Mouse (Mus musculus) midbrain, embryonic 16.5 days (tissue): ENCODE results near the gene Setd1a. TPM values are rescaled to one million over a fixed set of nuclear protein-coding genes. Genes with fewer than 3 reads are reported as not detected.
"Not testable (repeated sequence)": the region's sequence is repeated elsewhere in the genome, so short reads cannot be mapped to it uniquely, and the experiment has no call there.

Experiments used
- ATAC-seq: fragments of 200-750 bp; cut with Nextera tagmentation; 2 replicates; pipeline ENCODE4 v1.8.0; 2017; ENCODE audit warnings: moderate TSS enrichment
- H3K27ac ChIP-seq: fragments of 300-500 bp; sonication (generic); 2 replicates; pipeline ENCODE4 v1.5.1; 2014; ENCODE audit warnings: mild to moderate bottlenecking, low read length, mixed read lengths
- H3K27me3 ChIP-seq: fragments of 300-500 bp; sonication (generic); 2 replicates; pipeline ENCODE4 v1.6.1; 2014; ENCODE audit warnings: low read depth, low read length, mixed read lengths; ENCODE audit not compliant: control insufficient read depth, insufficient read depth
- H3K36me3 ChIP-seq: fragments of 300-500 bp; sonication (generic); 2 replicates; pipeline ENCODE4 v1.6.1; 2014; ENCODE audit warnings: mild to moderate bottlenecking, low read length, moderate library complexity, mixed read lengths; ENCODE audit not compliant: control insufficient read depth, insufficient read depth
- H3K4me1 ChIP-seq: fragments of 300-500 bp; sonication (generic); 2 replicates; pipeline ENCODE4 v1.6.1; 2014; ENCODE audit warnings: mild to moderate bottlenecking, low read length, mixed read lengths; ENCODE audit not compliant: control insufficient read depth, insufficient read depth
- H3K4me2 ChIP-seq: fragments of 300-500 bp; sonication (generic); 2 replicates; pipeline ENCODE4 v1.6.1; 2014; ENCODE audit warnings: mild to moderate bottlenecking, low read length, mixed read lengths
- H3K4me3 ChIP-seq: fragments of 300-500 bp; sonication (generic); 2 replicates; pipeline ENCODE4 v1.5.1; 2014; ENCODE audit warnings: low read depth, mild to moderate bottlenecking, low read length, moderate library complexity, mixed read lengths
- H3K9ac ChIP-seq: fragments of 300-500 bp; sonication (generic); 2 replicates; pipeline ENCODE4 v1.6.1; 2014; ENCODE audit warnings: low read depth, low read length, mixed read lengths
- H3K9me3 ChIP-seq: fragments of 300-500 bp; sonication (generic); replicated peaks from 2 replicates; pipeline ENCODE4 v1.6.1; 2014; ENCODE audit warnings: mild to moderate bottlenecking, low read length, mixed read lengths; ENCODE audit not compliant: control insufficient read depth, poor library complexity, severe bottlenecking
- WGBS: fragments of 180-500 bp; shearing (Covaris S2); extraction: QIAGEN DNeasy Blood & Tissue Kit; methylation state at CpG from one replicate; pipeline ENCODE4 v1.1.7; 2014; 5-methylcytosine and 5-hydroxymethylcytosine counted together
- polyA plus RNA-seq: library from polyadenylated mRNA; unstranded; fragments of >200 nt; fragmentation: Nextera tagmentation; extraction: Ambion mirVana; gene quantifications from 2 replicates; pipeline ENCODE4 v1.2.1, GENCODE M21; 2015

The Setd1a gene
- 12.8 and 18.0 TPM in 2 replicates for polyA plus RNA-seq

DNA sequence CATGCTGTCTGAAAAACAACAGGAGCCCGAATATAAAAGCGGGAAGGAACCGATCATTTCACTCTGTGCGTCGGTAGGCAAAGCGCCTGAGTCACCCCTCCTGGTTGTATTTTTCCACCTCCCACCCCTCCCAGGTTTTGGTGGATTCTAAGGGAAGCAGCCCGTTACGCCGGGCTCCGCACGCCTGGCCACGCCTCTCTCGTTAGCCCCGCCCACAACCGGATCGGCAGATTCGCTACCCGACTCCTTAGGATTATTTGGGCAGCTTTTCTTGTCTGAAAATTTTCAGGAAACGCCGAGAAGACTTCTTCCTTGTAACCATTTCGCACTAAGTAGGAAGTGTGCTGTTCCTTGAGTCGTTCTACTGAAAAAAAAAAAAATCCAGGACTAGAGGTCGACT, at the start of gene Setd1a:
Setd1a (plus strand) TSS at position 245 of the 400 bp plus-strand sequence.
- peaks cover 8% of the 10 kb centered on the region for H3K36me3 ChIP-seq
- 0% methylated on average over 23 of the region's 23 CpGs for WGBS
- peak within 1 kb of the TSS; percentile 98 for H3K27ac ChIP-seq
- peak within 1 kb of the TSS; percentile 92 for H3K4me2 ChIP-seq
- H3K27me3 ChIP-seq = no peaks in the 10 kb centered on the region
- H3K9ac ChIP-seq = peak within 1 kb of the TSS; percentile 91
- H3K4me1 ChIP-seq = peaks cover 10% of the 10 kb centered on the region
- peak within 1 kb of the TSS; percentile 86 for H3K4me3 ChIP-seq
- ATAC-seq = peak; percentile 67
- H3K9me3 ChIP-seq = no peaks in the 10 kb centered on the region

GRCm38 (mm10) chr7:127727898-127728297, 48.6 kb upstream of the Setd1a start:
- 84% methylated on average over 7 of the region's 7 CpGs for WGBS
- Histone ChIP-seq H3K9ac (no peak overlapping the region), H3K27ac (no peak overlapping the region), H3K27me3 (no peaks in the 10 kb centered on the region), H3K9me3 (no peaks in the 10 kb centered on the region), H3K4me3 (no peak overlapping the region), H3K4me2 (no peak overlapping the region), H3K4me1 (no peaks in the 10 kb centered on the region), H3K36me3 (no peaks in the 10 kb centered on the region)
- no peak for ATAC-seq

GRCm38 (mm10) chr7:127730170-127730569, 46.3 kb upstream of the Setd1a start:
- Histone ChIP-seq H3K9ac (no peak overlapping the region), H3K4me3 (no peak overlapping the region), H3K9me3 (no peaks in the 10 kb centered on the region), H3K27me3 (no peaks in the 10 kb centered on the region), H3K4me1 (no peaks in the 10 kb centered on the region), H3K4me2 (no peak overlapping the region), H3K27ac (no peak overlapping the region), H3K36me3 (no peaks in the 10 kb centered on the region)
- ATAC-seq = no peak
- 64% methylated on average over 4 of the region's 4 CpGs for WGBS

DNA sequence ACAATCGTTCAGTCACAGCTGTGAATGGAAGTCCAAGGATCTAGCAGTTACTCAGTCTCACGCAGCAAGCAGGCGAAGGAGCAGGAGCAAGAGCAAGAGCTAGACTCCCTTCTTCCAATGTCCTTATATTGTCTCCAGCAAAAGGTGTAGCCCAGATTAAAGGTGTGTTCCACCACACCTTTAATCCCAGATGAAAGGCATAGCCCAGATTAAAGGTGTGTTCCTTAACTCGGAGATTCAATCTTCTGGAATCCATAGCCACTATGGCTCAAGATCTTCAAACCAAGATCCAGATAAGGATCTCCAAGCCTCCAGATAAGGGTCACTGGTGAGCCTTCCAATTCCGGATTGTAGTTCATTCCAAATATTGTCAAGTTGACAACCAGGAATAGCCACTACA, 44.4 kb upstream of the Setd1a start, which contains the start of gene Ctf2:
Ctf2 (minus strand) TSS at position 101 of the 400 bp plus-strand sequence.
- no CpG with 5 or more reads among the region's 5 CpGs for WGBS
- H3K27me3 ChIP-seq, H3K27ac ChIP-seq, H3K4me2 ChIP-seq, H3K4me1 ChIP-seq, H3K9me3 ChIP-seq, H3K36me3 ChIP-seq, H3K4me3 ChIP-seq, ATAC-seq, H3K9ac ChIP-seq: not testable (repeated sequence)

DNA sequence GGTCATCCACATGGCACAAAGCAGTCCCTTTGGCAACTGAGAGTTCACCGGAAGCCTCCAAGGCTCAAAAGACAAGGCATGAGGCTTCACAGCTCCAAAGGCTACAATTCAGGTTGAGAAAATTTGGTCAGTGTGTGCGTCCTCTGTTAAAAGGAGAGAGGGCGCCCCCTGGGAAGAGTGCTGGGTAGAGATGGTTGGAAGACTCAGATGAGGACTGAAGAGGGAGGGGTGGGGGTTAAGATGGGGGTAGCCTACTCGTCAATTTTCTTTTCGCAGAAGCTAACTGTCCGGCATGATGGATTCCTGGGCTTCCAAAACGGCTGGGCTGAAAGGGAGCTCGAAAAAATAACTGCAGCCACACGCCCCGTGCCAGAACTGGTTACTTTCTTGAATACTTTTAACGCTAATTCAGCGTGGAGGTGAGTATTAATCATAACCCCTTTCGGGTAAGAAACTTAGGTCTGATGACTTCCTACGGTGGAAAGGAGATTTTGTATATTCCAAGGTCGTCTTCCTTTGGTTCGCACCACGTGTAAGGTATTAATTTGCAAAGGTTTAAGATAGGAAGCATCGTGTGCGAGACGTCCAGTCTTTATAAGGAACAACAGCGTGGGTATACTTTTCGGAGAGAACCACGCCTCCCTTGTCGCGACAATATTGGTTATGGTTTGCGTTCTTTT, 32.0 kb upstream of the Setd1a start, which contains the start of gene Fbxl19:
Fbxl19 (plus strand) TSS at position 178 of the 680 bp plus-strand sequence.
- peaks cover 4% of the 10 kb centered on the region; the same call in 1 of the 2 replicates for H3K36me3 ChIP-seq
- peaks cover 17% of the 10 kb centered on the region for H3K4me1 ChIP-seq
- under 1% methylated on average over 26 of the region's 26 CpGs for WGBS
- peak within 1 kb of the TSS; percentile 87 for H3K4me3 ChIP-seq
- no peaks in the 10 kb centered on the region for H3K27me3 ChIP-seq
- no peaks in the 10 kb centered on the region for H3K9me3 ChIP-seq
- H3K4me2 ChIP-seq = peak within 1 kb of the TSS; percentile 63
- no peak for ATAC-seq
- peak within 1 kb of the TSS; percentile 42; the same call in 1 of the 2 replicates for H3K9ac ChIP-seq
- peak within 1 kb of the TSS; percentile 77 for H3K27ac ChIP-seq

DNA sequence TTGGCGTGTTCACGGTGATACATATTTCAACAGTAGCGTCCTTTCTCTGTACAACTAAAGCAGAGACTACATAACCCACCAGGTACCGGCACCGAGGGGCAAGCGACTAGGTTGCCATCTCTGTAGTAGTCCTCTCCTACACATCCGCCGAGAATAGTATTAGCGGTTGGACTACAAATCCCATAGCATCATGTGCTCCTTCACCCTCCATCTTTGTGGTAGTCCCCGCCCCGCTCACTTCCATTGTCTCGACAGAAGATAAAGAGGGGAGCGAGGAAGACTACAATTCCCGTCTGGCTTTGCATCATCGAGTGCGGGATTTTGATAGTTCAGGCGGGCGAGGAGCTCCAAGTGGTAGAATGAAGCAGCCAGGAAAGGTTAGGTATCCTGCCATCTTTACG, 31.2 kb upstream of the Setd1a start:
- peak overlapping the region; percentile 42; the same call in 1 of the 2 replicates for H3K9ac ChIP-seq
- no peaks in the 10 kb centered on the region for H3K27me3 ChIP-seq
- H3K4me3 ChIP-seq = peak overlapping the region; percentile 87
- peaks cover 11% of the 10 kb centered on the region; the same call in 1 of the 2 replicates for H3K36me3 ChIP-seq
- no peaks in the 10 kb centered on the region for H3K9me3 ChIP-seq
- peak overlapping the region; percentile 63 for H3K4me2 ChIP-seq
- WGBS = under 1% methylated on average over 19 of the region's 19 CpGs
- ATAC-seq = peak; percentile 94
- peak overlapping the region; percentile 77 for H3K27ac ChIP-seq
- peaks cover 17% of the 10 kb centered on the region for H3K4me1 ChIP-seq

DNA sequence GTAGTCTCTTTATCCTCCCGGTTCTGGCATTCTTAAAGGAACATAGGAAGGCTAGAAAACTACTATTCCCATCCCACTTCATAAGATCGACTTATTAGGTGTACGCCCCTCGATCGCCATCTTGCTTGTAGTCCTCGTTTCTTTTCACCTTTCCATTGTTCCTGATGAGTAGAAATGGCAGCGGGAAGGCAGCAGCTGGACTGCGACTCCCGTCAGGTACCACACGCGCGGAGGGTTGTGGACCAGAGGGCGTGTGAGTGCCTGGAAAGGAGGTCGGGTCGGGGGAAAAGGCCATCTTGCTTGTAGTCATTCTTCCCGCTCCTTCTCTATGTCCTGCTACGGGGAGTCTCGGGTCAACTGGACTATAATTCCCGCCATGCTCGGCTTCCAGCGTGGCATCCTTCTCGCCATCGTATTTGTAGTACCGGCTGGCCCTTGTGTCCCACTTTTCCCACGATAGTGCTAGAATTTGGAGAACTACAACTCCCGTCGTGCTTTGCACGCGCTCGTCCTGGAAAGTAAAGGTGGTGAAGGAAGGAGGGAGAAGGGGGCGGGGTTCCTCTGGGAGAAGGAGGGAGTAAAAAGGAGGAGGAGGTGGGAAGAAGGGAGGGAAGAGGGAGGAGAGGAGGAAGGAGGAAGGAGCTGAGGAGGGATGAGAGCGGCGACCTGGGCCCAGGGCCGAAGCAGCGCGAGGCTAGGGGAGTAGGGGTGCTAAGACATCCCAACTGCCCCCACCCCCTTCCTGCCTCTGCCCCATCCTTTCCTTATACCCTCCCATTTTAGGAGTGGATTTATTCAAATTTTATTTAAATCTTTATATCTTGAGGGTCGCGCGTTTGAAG, 30.6 kb upstream of the Setd1a start:
- peak overlapping the region; percentile 86 for H3K27ac ChIP-seq
- WGBS = under 1% methylated on average over 38 of the region's 39 CpGs

GRCm38 (mm10) chr7:127746494-127747491, 29.7 kb upstream of the Setd1a start:
- Histone ChIP-seq H3K9ac (peak overlapping the region; percentile 98), H3K36me3 (peaks cover 21% of the 10 kb centered on the region), H3K4me2 (peak overlapping the region; percentile 91), H3K4me1 (peaks cover 17% of the 10 kb centered on the region), H3K27ac (peak overlapping the region; percentile 86), H3K4me3 (peak overlapping the region; percentile 87), H3K9me3 (no peaks in the 10 kb centered on the region), H3K27me3 (no peaks in the 10 kb centered on the region)
- no peak for ATAC-seq
- whole genome bisulfite sequencing = 1% methylated on average over 30 of the region's 62 CpGs

More for the DNA sequence above, 30.6 kb upstream of the Setd1a start:
- Histone ChIP-seq H3K9me3 (no peaks in the 10 kb centered on the region), H3K4me2 (peak overlapping the region; percentile 91), H3K36me3 (peaks cover 12% of the 10 kb centered on the region), H3K4me1 (peaks cover 17% of the 10 kb centered on the region), H3K4me3 (peak overlapping the region; percentile 87), H3K27me3 (no peaks in the 10 kb centered on the region), H3K9ac (peak overlapping the region; percentile 98)
- peak; percentile 93 for ATAC-seq
